Mouse (Mus musculus): ENCODE results near the gene Nxnl1.
A peak's percentile ranks its signal among the peaks of the same experiment; 100 is the strongest.

Gene Nxnl1

DNA sequence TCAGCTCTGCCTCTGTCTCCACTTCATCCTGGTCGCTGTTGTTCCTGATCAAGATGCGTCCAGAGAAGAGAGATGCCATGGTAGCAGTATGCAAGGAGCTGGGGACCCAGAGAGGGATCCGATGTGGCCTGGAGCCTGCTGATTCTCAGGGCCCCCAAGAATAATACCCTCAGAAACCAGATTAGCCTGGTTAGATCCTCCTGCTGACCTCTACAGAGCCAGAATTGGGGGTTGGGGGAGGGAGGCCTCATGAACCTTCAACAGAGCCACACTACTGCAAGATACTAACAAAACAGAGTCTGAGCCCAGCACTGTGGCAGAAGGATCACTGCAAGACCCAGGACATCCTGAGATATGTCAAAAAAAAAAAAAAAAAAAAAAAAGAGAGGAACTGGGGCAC lies at the start of gene Nxnl1:
Gene Nxnl1 (minus strand): TSS at position 101 of the 400 bp plus-strand sequence.
- no peak for DNase-seq (ENCODE audit: low read depth, low spot score)

GRCm38 (mm10) chr8:71613418-71613817 lies 47.0 kb upstream of the Nxnl1 start:
- DNase-seq (ENCODE audit: low read depth, low spot score), result no peak

DNA sequence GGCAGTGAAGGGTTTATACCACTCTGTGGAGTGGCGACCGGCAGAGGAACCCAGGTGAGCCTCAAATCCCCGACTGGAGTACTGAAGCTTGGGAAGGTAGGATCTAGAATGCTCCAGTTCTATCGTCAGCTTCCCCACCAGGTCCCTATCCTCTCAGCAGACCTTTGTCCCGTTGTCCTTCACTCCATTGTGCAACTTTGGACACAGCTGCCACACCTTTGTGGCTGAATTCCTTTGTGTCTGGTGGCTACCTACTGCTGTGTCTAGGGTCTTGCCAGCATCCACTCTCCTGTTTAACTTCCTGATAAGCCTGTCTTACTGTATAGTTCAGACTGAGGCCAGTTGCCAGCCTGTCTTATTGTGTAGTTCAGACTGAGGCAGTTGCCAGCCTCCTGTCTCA lies 45.7 kb upstream of the Nxnl1 start:
- no peak for DNase-seq (ENCODE audit: low read depth, low spot score)

GRCm38 (mm10) chr8:71610822-71611651 lies 44.6 kb upstream of the Nxnl1 start, which contains the start of gene Colgalt1:
TSS of gene Colgalt1 (plus strand) at chr8:71610998.
- peak; percentile 99 for DNase-seq (ENCODE audit: low read depth, low spot score)

- DNase-seq (ENCODE audit: low read depth, low spot score), result no peak
Measured at GRCm38 (mm10) chr8:71604021-71604420, 37.6 kb upstream of the Nxnl1 start.

GRCm38 (mm10) chr8:71602666-71603334 lies 36.4 kb upstream of the Nxnl1 start:
- peak; percentile 45 for DNase-seq (ENCODE audit: low read depth, low spot score)

DNA sequence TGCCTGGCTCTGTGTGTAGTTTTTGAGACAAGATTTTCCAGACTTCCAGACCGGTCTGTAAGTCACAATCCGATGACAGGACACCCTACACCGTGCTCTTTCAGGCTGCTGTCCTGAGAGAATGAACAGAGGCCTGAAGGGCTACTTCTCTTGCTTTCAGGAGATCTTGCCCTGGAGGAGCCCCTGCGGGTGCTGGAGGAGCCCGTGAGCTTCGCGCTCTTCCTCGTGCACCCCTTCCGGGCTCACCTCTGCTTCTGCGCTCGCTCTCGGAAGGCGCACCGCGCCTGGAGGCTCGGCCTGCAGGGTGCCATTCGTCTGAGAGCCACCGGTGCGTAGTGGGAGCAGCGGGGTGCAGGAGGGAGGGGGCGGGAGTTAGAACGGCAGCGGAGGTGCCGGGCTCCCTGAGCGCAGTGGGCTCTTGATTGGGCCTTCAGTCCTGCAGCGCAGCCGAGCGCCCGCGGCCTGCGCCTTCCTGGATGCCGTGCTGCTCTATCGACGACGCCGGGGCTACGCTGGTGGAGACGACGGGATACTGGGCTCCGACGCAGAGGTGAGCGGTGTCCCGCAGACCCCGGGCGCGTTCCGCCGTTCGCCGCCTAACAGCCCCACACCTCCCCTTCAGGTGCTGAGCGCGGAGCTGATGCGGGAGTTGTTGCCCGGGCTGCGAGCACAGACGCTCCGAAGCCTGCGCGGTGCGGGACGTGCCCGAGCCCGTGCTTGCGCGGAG lies 35.7 kb upstream of the Nxnl1 start:
- DNase-seq (ENCODE audit: low read depth, low spot score), result no peak

DNA sequence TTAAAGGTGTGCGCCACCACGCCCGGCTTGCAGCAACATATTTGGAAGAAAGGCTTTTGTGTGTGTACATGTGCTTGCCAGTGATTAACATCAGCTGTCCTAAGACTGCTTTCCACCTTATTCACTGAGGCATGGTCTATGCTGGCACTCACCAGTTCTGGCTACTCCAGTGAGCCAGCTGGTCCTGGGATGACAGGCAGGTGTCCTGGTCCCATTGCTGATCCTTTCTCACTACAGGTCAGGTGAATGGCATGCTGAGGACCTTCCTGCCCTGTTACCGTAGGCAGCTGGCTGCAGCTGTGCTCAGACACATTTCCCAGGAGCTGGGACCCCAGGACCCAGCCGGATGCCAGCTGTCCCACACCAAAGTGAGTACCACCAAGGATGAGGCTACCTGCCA lies 32.4 kb upstream of the Nxnl1 start:
- no peak for DNase-seq (ENCODE audit: low read depth, low spot score)

GRCm38 (mm10) chr8:71598375-71598774 lies 32.0 kb upstream of the Nxnl1 start:
- DNase-seq (ENCODE audit: low read depth, low spot score), result no peak

GRCm38 (mm10) chr8:71597451-71597850 lies 31.1 kb upstream of the Nxnl1 start, which contains the start of gene Fam129c:
TSS of gene Fam129c (plus strand) at chr8:71597648.
- DNase-seq (ENCODE audit: low read depth, low spot score), result no peak

GRCm38 (mm10) chr8:71596798-71597197 lies 30.4 kb upstream of the Nxnl1 start:
- no peak for DNase-seq (ENCODE audit: low read depth, low spot score)

DNA sequence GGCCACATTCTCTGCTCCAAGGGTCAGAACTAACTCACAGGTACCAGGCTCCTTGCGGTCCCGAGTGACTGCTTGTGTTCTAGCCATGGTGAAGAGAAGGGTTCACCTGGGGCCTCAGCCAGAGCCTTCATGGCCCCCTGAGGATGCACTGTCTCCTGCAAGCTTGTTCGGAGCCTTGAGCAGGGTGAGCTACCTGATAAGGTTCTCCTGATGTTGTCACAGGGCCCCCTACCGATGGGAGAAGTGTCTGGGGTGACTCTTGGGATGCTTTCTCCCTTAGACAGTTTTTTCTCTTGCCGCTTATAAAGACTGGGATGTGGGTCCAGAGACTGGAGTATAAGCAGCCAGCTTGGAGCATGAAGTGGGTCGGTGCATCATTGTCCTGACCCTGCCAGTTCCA lies 30.0 kb upstream of the Nxnl1 start:
- DNase-seq (ENCODE audit: low read depth, low spot score), result no peak

GRCm38 (mm10) chr8:71595862-71596261 lies 29.5 kb upstream of the Nxnl1 start:
- DNase-seq (ENCODE audit: low read depth, low spot score), result peak; percentile 76

DNA sequence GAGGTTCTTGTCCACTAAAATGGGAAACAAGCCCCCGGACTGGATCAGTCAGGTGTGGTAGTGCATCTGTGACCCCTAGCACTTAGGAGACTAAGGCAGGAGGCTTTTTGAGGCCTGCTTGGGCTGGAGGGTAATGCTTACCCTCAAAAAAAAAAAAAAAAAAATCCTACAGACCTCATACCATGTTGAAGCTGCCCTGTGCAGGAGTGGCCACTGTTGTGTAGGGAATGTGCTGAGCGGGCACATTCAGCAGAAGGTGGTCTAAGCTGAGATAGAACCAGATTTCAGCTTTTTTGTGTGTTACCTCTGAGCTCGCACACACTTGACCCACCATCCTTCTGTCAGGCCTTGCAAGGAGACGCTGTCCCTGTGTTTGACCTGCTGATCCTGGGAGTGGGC lies 27.9 kb upstream of the Nxnl1 start:
- no peak for DNase-seq (ENCODE audit: low read depth, low spot score)

- DNase-seq (ENCODE audit: low read depth, low spot score), result no peak
Measured at GRCm38 (mm10) chr8:71593556-71594323, 27.3 kb upstream of the Nxnl1 start.

GRCm38 (mm10) chr8:71592374-71593170 lies 26.2 kb upstream of the Nxnl1 start:
- peak; percentile 81 for DNase-seq (ENCODE audit: low read depth, low spot score)

DNA sequence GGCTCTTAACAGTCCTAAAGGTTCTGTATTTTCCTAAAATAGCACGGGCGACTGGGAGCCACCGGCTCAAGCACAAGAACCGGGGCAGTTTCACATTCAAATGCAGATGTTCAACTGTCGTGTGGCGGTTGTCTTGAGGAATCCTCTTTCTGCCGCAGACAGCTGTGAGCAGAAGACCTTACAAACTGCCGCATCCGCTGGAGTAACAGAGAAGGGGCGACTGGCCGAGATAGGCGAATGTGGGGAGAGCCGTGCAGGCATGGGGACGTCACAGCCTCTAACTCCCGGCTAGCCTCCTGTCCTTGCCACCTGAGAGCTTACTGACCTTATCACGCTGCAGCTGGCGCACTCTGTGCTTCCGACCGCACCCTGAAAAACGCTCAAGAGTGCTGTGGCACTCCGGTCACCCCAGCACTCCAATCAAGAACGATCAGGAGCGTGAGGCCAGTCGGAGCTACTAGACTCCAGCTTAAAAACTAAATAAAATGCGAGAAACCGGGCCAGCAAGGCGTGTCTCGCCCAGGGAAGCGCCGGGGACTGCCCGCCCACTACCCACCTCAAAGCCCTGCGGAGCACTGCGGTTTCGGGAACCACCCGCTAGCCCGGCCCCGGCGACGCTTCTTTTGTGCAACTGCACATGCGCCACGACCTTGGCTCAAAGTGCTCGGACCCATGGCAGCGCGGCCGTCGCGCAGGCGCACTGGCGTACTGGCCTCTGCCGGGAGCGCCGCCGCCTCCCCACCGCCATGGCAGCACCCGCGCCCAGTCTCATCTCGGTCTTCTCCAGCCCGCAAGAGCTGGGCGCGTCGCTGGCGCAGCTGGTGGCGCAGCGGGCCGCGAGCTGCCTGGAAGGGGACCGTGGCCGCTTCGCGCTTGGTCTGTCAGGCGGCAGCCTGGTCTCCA lies 25.3 kb upstream of the Nxnl1 start, which contains the start of gene Pgls:
Gene Pgls (plus strand): TSS at position 706 of the 903 bp plus-strand sequence.
- DNase-seq (ENCODE audit: low read depth, low spot score), result peak; percentile 96

DNA sequence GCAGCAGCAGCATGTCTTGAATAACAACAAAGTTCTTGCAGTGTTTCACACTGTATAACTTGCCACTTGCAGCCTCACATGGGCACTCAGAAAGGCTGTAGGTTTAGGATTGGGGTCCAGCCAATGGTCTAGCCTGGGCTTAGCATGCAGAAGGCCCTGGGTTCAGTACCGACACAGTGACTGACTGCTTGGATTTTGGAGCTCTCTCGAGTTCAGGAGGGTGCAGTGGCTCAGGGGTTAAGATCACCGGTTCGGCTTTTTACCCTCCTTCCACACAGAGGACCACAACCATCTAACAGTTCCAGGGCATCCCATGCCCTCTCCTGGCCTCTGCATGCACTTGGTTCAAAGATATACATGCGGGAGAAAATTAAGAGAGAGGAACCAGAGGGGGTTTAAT lies 24.6 kb upstream of the Nxnl1 start:
- no peak for DNase-seq (ENCODE audit: low read depth, low spot score)

GRCm38 (mm10) chr8:71588762-71589161 lies 22.4 kb upstream of the Nxnl1 start:
- DNase-seq (ENCODE audit: low read depth, low spot score), result no peak

Data from skeletal muscle tissue, adult 2 months (tissue).